Mouse (Mus musculus) stomach, embryonic 14.5 days (tissue): ENCODE measurements around the gene Akr1c20. TPM values are rescaled to one million over a fixed set of nuclear protein-coding genes. Genes with fewer than 3 reads are reported as not detected.

Source experiments
- polyA plus RNA-seq: library from polyadenylated mRNA; unstranded; fragments of >200 nt; fragmentation: Nextera tagmentation; extraction: Ambion mirVana; gene quantifications from 2 replicates; pipeline ENCODE4 v1.2.1, GENCODE M21; 2014

Gene Akr1c20
- polyA plus RNA-seq, 1 experiment from 2014 or later = not detected

Other genes with a start within 250 kb of the Akr1c20 start
- gene Akr1c12, start 243.9 kb downstream of the Akr1c20 start, polyA plus RNA-seq = 68.1 and 69.6 TPM in 2 replicates
- not detected in 2 replicates for gene Akr1c6, start 89.0 kb downstream of the Akr1c20 start, polyA plus RNA-seq
- not detected in 2 replicates for gene Akr1c21, start 50.7 kb upstream of the Akr1c20 start, polyA plus RNA-seq
- 44.5 and 45.3 TPM in 2 replicates for gene Akr1e1, start 85.8 kb upstream of the Akr1c20 start, polyA plus RNA-seq